Mouse (Mus musculus): ENCODE results near the gene Car9.
A peak's percentile ranks its signal among the peaks of the same experiment; 100 is the strongest.
"Not testable (repeated sequence)": the region's sequence is repeated elsewhere in the genome, so short reads cannot be mapped to it uniquely, and the experiment has no call there.

Gene Car9

DNA sequence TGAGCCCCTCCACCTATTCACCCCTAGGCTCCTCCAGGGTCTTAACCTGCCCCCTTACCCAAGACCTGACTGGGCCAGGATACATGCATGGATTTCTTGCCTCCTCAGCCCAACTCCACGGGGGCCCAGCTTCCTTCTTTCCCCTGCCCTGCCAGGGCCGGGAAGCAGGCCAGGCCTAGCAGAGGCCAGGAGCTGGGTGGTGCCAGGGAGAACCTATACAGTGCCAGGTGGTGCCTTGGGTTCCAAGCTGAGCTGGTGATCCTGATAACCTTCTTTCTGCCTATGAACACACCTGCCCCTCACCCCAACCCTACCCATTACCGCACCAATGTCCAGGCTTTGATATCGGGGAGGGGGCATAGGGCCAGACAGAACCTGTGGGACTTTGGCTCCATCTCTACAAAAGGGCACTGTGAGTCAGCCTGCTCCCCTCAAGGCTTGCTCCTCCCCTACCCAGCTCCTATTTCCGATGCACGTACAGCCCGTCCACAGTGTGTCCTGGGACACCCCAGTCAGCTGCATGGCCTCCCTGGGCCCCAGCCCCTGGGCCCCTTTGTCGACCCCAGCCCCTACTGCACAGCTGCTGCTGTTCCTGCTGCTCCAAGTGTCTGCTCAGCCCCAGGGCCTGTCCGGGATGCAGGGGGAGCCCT is at the start of gene Car9:
Gene Car9, plus strand, starts transcription at position 431 of the 650 bp plus-strand sequence.
- no peak for DNase-seq (ENCODE audit: low spot score)

DNA sequence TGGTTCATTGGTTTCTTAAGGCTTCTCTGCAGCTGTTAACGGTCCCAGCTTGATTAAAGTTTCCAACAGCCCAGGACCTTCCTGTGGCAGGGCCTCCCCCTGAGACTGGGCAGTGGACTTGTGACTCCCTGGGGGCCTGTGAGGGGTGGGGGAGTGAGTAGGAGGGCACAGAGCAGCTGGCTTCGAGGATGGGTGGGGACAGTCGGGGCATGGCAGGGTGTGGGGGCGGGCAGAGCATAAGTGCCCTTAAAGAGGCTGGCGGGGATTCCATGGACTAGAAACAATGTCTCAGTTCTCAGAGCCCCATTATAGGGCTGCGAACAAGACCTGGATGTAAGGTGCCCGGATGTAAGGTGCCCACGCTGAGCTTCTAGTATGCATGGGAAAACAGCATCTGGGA is 49.6 kb upstream of the Car9 start:
- no peak for DNase-seq (ENCODE audit: low spot score)

DNA sequence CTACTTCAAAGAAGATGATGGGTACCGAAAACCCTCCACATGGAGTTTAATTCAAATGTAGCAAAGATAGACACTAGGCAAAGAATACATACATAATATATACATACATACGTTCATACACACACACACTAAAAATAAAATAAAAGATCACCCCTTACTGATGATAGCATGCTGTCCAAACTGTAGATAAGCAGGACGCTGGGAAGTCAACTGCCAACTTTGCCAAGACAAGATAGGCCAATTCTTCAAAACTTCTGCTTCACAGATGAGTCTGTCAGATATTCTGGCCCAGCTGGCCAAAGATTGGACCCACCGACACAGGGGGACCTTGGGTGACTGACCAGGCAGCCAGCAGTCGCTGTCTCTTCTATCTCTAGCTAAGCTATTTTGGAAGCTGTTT is 43.7 kb upstream of the Car9 start:
- no peak for DNase-seq (ENCODE audit: low spot score)

GRCm38 (mm10) chr4:43465935-43466334 is 40.8 kb upstream of the Car9 start:
- DNase-seq (ENCODE audit: low spot score): no peak

DNA sequence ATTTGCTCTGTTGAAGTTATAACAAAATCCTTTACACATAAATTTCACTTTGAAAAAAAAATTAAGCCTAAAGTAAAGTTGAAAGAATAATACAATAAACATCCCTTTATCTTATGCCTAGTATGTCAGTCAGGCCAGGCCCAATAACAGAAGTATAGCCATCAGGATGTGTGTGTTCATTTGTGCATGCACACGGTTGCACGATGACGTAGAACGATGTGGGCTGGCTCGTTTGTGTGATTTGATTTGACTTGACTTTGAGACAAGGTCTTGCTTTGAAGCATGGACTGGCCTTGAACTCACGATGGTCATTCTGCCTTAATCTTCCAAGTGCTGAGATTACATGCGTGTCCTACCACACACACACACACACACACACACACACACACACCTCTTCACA is 39.9 kb upstream of the Car9 start:
- no peak for DNase-seq (ENCODE audit: low spot score)

GRCm38 (mm10) chr4:43470301-43470700 is 36.5 kb upstream of the Car9 start:
- no peak for DNase-seq (ENCODE audit: low spot score)

GRCm38 (mm10) chr4:43473636-43474035 is 33.1 kb upstream of the Car9 start:
- no peak for DNase-seq (ENCODE audit: low spot score)

DNA sequence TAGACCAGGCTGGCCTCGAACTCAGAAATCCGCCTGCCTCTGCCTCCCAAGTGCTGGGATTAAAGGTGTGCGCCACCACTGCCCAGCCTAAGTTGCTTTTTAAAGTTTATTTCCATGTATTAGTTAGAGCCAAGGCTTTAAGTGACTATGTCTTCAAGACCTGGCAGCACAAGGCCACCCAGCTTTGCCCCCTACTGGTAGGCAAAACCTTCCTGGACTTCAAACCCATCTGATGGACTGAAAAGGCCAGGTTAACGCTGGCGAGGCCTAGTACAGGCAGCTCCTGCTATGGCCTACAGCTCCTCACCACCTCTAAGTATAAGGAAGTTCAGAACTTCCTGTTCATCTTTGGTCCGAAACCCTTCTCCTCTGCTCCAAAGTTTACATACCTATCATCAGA is 30.2 kb upstream of the Car9 start:
- DNase-seq (ENCODE audit: low spot score): no peak

GRCm38 (mm10) chr4:43477857-43478533 is 28.8 kb upstream of the Car9 start:
- peak; percentile 83 for DNase-seq (ENCODE audit: low spot score)

- no peak for DNase-seq (ENCODE audit: low spot score)
Observed at GRCm38 (mm10) chr4:43478534-43478858, 28.3 kb upstream of the Car9 start.

- no peak for DNase-seq (ENCODE audit: low spot score)
Observed at GRCm38 (mm10) chr4:43478906-43479832, 27.6 kb upstream of the Car9 start.

DNA sequence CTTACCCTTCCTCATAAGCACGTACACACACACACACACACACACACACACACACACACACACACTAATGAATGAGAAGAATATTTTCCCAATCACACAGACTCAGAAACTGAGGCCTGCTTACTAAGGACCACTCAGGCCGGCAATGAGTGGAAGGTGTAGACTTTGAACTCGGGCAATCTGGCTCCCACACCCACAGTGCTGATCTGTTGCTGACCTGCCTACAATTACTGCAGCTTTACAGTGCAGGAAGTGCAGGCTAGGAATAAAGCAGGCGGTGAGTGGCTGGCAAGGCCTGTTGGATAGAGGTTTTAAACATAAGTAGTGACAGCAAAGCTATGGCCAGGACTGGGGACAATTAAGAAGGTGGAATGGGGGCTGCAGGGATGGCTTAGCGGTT is 25.8 kb upstream of the Car9 start:
- no peak for DNase-seq (ENCODE audit: low spot score)

DNA sequence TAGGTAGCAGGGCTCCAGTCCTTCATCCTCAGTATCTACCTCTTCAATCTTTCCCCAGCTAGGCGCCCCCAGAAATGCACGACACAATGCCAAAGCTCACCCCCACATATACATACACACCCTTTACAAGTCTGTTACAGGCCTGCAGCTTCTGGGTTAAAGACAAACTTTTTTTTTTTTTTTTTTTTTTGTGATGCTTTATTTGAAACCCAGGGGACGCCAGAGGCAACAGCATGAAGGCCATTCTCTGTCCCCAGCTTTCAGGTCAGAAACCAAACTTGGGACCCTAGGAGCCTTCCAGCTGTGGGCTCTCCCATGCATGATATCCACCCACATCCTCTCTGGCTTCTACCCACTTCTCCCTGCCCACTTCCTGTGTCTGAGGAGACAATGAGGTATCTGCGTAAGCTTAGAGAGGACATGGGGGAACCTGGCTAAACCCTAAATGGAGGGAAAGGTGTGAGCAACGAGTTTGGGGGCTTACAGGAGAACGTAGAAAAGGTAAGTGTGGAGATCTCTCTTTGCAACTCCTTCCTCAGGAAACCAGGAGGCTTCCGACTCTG is 24.8 kb upstream of the Car9 start:
- DNase-seq (ENCODE audit: low spot score): no peak

DNA sequence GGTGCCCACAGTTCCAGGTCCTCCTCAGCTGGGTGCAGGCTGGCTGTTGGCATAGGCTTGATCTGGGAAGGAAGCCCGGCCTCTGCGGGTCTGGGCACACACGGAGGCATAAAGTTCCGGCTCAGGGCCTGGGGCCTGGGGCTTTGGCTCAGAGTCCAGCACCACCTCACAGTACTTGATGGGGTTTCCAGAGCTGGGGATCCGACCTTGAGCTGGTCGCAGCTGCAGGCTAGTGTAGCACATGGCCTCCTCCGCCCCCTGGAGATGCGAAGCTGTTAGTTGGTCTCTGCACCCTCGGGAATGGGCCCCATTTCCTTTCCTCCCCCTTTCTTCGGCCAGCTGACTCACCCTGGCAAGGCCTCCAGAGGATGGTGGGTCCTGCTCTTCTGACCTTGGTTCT is 24.2 kb upstream of the Car9 start:
- DNase-seq (ENCODE audit: low spot score): no peak

DNA sequence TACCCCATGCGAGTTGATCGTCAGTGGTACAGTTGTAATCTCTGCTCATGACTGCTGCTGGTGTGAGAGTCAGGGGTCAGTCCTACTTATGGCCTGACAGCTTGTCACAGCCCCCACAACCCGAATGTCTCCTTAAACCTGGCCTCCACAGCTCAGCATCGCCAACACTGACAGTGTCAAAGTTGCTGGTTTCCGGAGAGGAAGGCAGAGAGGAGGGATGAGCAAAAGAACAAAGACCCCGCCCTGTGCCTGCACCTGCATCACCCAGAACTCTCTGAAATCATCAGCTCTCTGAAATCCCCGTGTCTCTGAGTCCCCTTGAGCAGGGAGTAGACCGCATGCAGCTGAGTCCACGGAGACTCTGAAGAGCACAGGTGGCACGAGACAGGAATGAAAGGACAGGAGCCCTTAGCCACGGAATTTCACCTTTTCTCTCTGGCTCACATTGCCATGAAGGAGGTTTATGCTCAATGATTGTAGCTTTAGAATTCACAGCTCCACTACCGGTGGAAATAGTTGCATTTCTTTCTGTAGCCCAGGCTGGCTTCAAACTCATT is 23.2 kb upstream of the Car9 start, which contains the start of gene Sit1:
Gene Sit1, minus strand, starts transcription at position 200 of the 557 bp plus-strand sequence.
- DNase-seq (ENCODE audit: low spot score): no peak

GRCm38 (mm10) chr4:43485666-43486065 is 21.1 kb upstream of the Car9 start:
- not testable (repeated sequence) for DNase-seq (ENCODE audit: low spot score)

DNA sequence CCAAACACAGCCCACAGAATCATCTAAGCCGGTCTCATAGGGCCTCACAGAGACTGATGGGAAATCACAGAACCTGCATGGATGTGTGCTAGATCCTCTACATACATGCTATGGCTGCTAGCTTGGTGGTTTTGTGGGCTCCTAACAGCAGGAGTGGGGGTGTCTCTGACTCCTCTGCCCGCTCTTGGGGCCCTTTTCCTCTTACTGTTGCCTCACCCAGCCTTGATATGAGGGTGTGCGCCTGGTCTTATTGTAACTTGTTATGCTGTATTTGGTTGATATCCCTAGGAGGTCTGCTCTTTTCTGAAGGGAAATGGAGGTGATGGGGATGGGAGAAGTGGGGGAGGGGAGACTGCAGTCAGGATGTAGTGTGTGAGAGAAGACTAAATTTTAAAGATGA is 17.2 kb upstream of the Car9 start:
- no peak for DNase-seq (ENCODE audit: low spot score)

DNA sequence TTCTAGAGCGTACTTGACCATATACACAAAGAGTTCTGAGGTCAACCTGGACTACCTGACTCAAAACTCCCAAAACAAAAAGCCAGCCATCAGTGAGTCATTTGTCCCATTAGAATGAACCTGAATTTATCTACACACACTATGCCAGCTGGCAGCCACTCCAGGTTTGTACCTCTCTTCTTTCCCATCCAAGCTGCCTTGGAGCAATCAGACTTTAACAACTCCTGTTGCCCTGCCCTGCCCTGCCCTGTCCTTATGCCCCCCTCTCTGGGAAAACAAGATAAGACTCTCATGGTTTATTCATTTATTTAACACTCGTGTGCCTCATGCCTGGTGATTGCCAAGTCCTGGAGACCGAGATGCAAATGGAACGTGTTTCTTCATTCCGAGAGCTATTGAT is 16.0 kb upstream of the Car9 start:
- DNase-seq (ENCODE audit: low spot score): no peak

DNA sequence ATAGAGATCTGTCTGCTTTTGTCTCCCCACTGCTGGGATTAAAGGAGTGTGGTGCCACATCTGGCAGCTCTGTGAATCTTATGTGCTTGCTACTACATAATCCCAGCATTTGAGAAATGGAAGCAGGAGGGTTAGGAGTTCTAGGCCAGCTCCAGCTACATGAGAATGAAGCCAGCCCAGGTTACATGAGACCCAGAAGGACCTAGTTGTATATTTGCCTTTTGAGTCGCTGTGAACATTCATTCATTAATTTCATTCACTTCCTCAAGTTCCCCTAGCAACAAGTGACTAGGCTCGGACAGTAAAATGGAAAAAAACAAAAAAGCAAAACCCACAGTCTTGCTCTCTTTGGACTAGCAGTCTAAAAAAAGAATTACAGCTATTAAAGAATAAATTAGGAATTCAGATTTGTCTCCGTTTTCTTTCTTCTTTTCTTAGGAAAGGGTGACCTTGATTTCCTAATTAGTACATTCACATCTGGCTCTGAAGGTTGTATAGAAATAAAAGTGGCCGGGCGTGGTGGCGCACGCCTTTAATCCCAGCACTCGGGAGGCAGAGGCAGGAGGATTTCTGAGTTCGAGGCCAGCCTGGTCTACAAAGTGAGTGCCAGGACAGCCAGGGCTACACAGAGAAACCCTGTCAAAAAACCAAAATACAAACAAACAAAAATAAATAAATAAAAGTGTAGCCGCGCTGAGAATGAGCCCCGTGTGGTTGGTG is 14.5 kb upstream of the Car9 start:
- no peak for DNase-seq (ENCODE audit: low spot score)

DNA sequence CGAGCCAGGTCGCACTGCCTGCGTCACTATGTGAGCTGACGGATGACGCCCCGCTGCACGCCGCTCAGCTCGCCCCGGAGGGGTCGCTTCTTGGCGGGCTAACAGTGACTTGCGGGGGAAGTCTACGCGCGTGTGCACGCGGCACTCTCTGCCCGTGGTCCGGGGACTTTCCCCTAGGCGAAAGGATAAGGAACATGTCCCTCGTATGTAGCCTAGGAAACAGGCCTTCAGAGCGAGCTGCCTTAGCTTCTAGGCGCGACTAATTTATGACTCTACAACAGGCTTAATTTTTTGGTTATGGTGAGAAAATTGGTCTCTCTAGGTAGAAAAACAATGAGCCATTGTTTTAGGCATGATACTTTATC is 14.0 kb upstream of the Car9 start, which contains the start of gene Ccdc107:
Gene Ccdc107, plus strand, starts transcription at position 80 of the 365 bp plus-strand sequence.
- peak; percentile 93 for DNase-seq (ENCODE audit: low spot score)

GRCm38 (mm10) chr4:43493186-43493845 is 13.4 kb upstream of the Car9 start:
- peak; percentile 95 for DNase-seq (ENCODE audit: low spot score)

Data from left cerebral cortex, adult 11 months (tissue).